Mouse (Mus musculus): ENCODE results near the gene Cfap74. TPM values are rescaled to one million over a fixed set of nuclear protein-coding genes. Genes with fewer than 3 reads are reported as not detected.

The Cfap74 gene
- polyA plus RNA-seq, 1 experiment from 2014 or later, result 4.2 TPM

GRCm38 (mm10) chr4:155458575-155458974 is 49.6 kb downstream of the Cfap74 start:
- no peaks in the 10 kb centered on the region for H3K36me3 ChIP-seq (ENCODE audit: control insufficient read depth, insufficient read depth)
- no peaks in the 10 kb centered on the region for H3K27me3 ChIP-seq (replicated peaks; ENCODE audit: control insufficient read depth, insufficient read depth, low read length)
- no peak for ATAC-seq
- no peak overlapping the region for H3K4me2 ChIP-seq (ENCODE audit: low read length)
- no peak overlapping the region for H3K4me3 ChIP-seq (replicated peaks; ENCODE audit: low read length)
- no peaks in the 10 kb centered on the region for H3K9me3 ChIP-seq (ENCODE audit: control insufficient read depth, low read length)
- 86% methylated on average over 5 of the region's 5 CpGs for WGBS
- no peak overlapping the region for H3K27ac ChIP-seq (ENCODE audit: low read length)
- H3K9ac ChIP-seq (replicated peaks; ENCODE audit: low read depth, low read length), result no peak overlapping the region
- H3K4me1 ChIP-seq (replicated peaks; ENCODE audit: control insufficient read depth, insufficient read depth, low read length), result no peaks in the 10 kb centered on the region

GRCm38 (mm10) chr4:155463050-155463449 is 54.1 kb downstream of the Cfap74 start:
- no peak overlapping the region for H3K27ac ChIP-seq (ENCODE audit: low read length)
- no peaks in the 10 kb centered on the region for H3K27me3 ChIP-seq (replicated peaks; ENCODE audit: control insufficient read depth, insufficient read depth, low read length)
- H3K9ac ChIP-seq (replicated peaks; ENCODE audit: low read depth, low read length), result no peak overlapping the region
- WGBS, result 84% methylated on average over 13 of the region's 13 CpGs
- no peaks in the 10 kb centered on the region for H3K36me3 ChIP-seq (ENCODE audit: control insufficient read depth, insufficient read depth)
- no peak overlapping the region for H3K4me2 ChIP-seq (ENCODE audit: low read length)
- no peaks in the 10 kb centered on the region for H3K9me3 ChIP-seq (ENCODE audit: control insufficient read depth, low read length)
- no peak overlapping the region for H3K4me3 ChIP-seq (replicated peaks; ENCODE audit: low read length)
- no peak for ATAC-seq
- no peaks in the 10 kb centered on the region for H3K4me1 ChIP-seq (replicated peaks; ENCODE audit: control insufficient read depth, insufficient read depth, low read length)

- Histone ChIP-seq H3K36me3 (ENCODE audit: control insufficient read depth, insufficient read depth) (no peaks in the 10 kb centered on the region), H3K4me2 (ENCODE audit: low read length) (no peak overlapping the region), H3K27ac (ENCODE audit: low read length) (no peak overlapping the region), H3K9me3 (ENCODE audit: control insufficient read depth, low read length) (no peaks in the 10 kb centered on the region), H3K4me3 (replicated peaks; ENCODE audit: low read length) (no peak overlapping the region), H3K9ac (replicated peaks; ENCODE audit: low read depth, low read length) (no peak overlapping the region), H3K4me1 (replicated peaks; ENCODE audit: control insufficient read depth, insufficient read depth, low read length) (no peaks in the 10 kb centered on the region), H3K27me3 (replicated peaks; ENCODE audit: control insufficient read depth, insufficient read depth, low read length) (no peaks in the 10 kb centered on the region)
- 78% methylated on average over 6 of the region's 6 CpGs for WGBS
- ATAC-seq, result no peak
These were observed 54.6 kb downstream of the Cfap74 start for GRCm38 (mm10) chr4:155463611-155464010.

- no peaks in the 10 kb centered on the region for H3K9me3 ChIP-seq (ENCODE audit: control insufficient read depth, low read length)
- H3K4me2 ChIP-seq (ENCODE audit: low read length), result no peak overlapping the region
- peaks cover 2% of the 10 kb centered on the region; the same call in 1 of the 2 replicates for H3K4me1 ChIP-seq (replicated peaks; ENCODE audit: control insufficient read depth, insufficient read depth, low read length)
- H3K9ac ChIP-seq (replicated peaks; ENCODE audit: low read depth, low read length), result no peak overlapping the region
- no peaks in the 10 kb centered on the region for H3K27me3 ChIP-seq (replicated peaks; ENCODE audit: control insufficient read depth, insufficient read depth, low read length)
- no peak for ATAC-seq
- no peak overlapping the region for H3K27ac ChIP-seq (ENCODE audit: low read length)
- no peak overlapping the region for H3K4me3 ChIP-seq (replicated peaks; ENCODE audit: low read length)
- WGBS, result 81% methylated on average over 4 of the region's 4 CpGs
- H3K36me3 ChIP-seq (ENCODE audit: control insufficient read depth, insufficient read depth), result no peaks in the 10 kb centered on the region
These were observed 55.1 kb downstream of the Cfap74 start for GRCm38 (mm10) chr4:155464061-155464460.

GRCm38 (mm10) chr4:155465607-155466006 is 56.6 kb downstream of the Cfap74 start:
- peaks cover 3% of the 10 kb centered on the region; the same call in 1 of the 2 replicates for H3K4me1 ChIP-seq (replicated peaks; ENCODE audit: control insufficient read depth, insufficient read depth, low read length)
- no peak overlapping the region for H3K27ac ChIP-seq (ENCODE audit: low read length)
- 0 out of 2 replicates have a peak, but pooled peaks cover 2% of the 10 kb centered on the region for H3K27me3 ChIP-seq (replicated peaks; ENCODE audit: control insufficient read depth, insufficient read depth, low read length)
- H3K9ac ChIP-seq (replicated peaks; ENCODE audit: low read depth, low read length), result no peak overlapping the region
- 83% methylated on average over 6 of the region's 6 CpGs for WGBS
- ATAC-seq, result no peak
- H3K9me3 ChIP-seq (ENCODE audit: control insufficient read depth, low read length), result no peaks in the 10 kb centered on the region
- no peaks in the 10 kb centered on the region for H3K36me3 ChIP-seq (ENCODE audit: control insufficient read depth, insufficient read depth)
- no peak overlapping the region for H3K4me3 ChIP-seq (replicated peaks; ENCODE audit: low read length)
- H3K4me2 ChIP-seq (ENCODE audit: low read length), result no peak overlapping the region

GRCm38 (mm10) chr4:155466080-155466479 is 57.1 kb downstream of the Cfap74 start:
- 86% methylated on average over 5 of the region's 5 CpGs for WGBS
- H3K36me3 ChIP-seq (ENCODE audit: control insufficient read depth, insufficient read depth), result no peaks in the 10 kb centered on the region
- no peaks in the 10 kb centered on the region for H3K9me3 ChIP-seq (ENCODE audit: control insufficient read depth, low read length)
- no peak overlapping the region for H3K27ac ChIP-seq (ENCODE audit: low read length)
- H3K4me1 ChIP-seq (replicated peaks; ENCODE audit: control insufficient read depth, insufficient read depth, low read length), result peaks cover 3% of the 10 kb centered on the region; the same call in 1 of the 2 replicates
- H3K27me3 ChIP-seq (replicated peaks; ENCODE audit: control insufficient read depth, insufficient read depth, low read length), result 0 out of 2 replicates have a peak, but pooled peaks cover 2% of the 10 kb centered on the region
- no peak for ATAC-seq
- H3K4me2 ChIP-seq (ENCODE audit: low read length), result no peak overlapping the region
- H3K9ac ChIP-seq (replicated peaks; ENCODE audit: low read depth, low read length), result no peak overlapping the region
- no peak overlapping the region for H3K4me3 ChIP-seq (replicated peaks; ENCODE audit: low read length)

GRCm38 (mm10) chr4:155467237-155468010 is 58.4 kb downstream of the Cfap74 start:
- 82% methylated on average over 13 of the region's 13 CpGs for WGBS
- Histone ChIP-seq H3K4me2 (ENCODE audit: low read length) (no peak overlapping the region), H3K4me3 (replicated peaks; ENCODE audit: low read length) (no peak overlapping the region), H3K9me3 (ENCODE audit: control insufficient read depth, low read length) (no peaks in the 10 kb centered on the region), H3K27ac (ENCODE audit: low read length) (no peak overlapping the region), H3K9ac (replicated peaks; ENCODE audit: low read depth, low read length) (no peak overlapping the region), H3K27me3 (replicated peaks; ENCODE audit: control insufficient read depth, insufficient read depth, low read length) (0 out of 2 replicates have a peak, but pooled peaks cover 2% of the 10 kb centered on the region), H3K4me1 (replicated peaks; ENCODE audit: control insufficient read depth, insufficient read depth, low read length) (peaks cover 3% of the 10 kb centered on the region; the same call in 1 of the 2 replicates), H3K36me3 (ENCODE audit: control insufficient read depth, insufficient read depth) (no peaks in the 10 kb centered on the region)
- ATAC-seq, result no peak

- Histone ChIP-seq H3K9ac (replicated peaks; ENCODE audit: low read depth, low read length) (no peak within 1 kb of the TSS; the same call in 1 of the 2 replicates), H3K27ac (ENCODE audit: low read length) (no peak within 1 kb of the TSS), H3K9me3 (ENCODE audit: control insufficient read depth, low read length) (no peaks in the 10 kb centered on the region), H3K4me1 (replicated peaks; ENCODE audit: control insufficient read depth, insufficient read depth, low read length) (peaks cover 3% of the 10 kb centered on the region; the same call in 1 of the 2 replicates), H3K27me3 (replicated peaks; ENCODE audit: control insufficient read depth, insufficient read depth, low read length) (0 out of 2 replicates have a peak, but pooled peaks cover 2% of the 10 kb centered on the region), H3K4me2 (ENCODE audit: low read length) (peak within 1 kb of the TSS; percentile 27), H3K36me3 (ENCODE audit: control insufficient read depth, insufficient read depth) (no peaks in the 10 kb centered on the region), H3K4me3 (replicated peaks; ENCODE audit: low read length) (no peak within 1 kb of the TSS)
- no peak for ATAC-seq
- 9% methylated on average over 21 of the region's 21 CpGs for WGBS
These were observed 60.0 kb downstream of the Cfap74 start, which contains the start of gene Tmem52 for GRCm38 (mm10) chr4:155468952-155469351. Tmem52 (plus strand) TSS chr4:155469114.

- Histone ChIP-seq H3K27me3 (replicated peaks; ENCODE audit: control insufficient read depth, insufficient read depth, low read length) (0 out of 2 replicates have a peak, but pooled peaks cover 2% of the 10 kb centered on the region), H3K4me1 (replicated peaks; ENCODE audit: control insufficient read depth, insufficient read depth, low read length) (peaks cover 3% of the 10 kb centered on the region; the same call in 1 of the 2 replicates), H3K4me2 (ENCODE audit: low read length) (no peak overlapping the region), H3K27ac (ENCODE audit: low read length) (no peak overlapping the region), H3K9me3 (ENCODE audit: control insufficient read depth, low read length) (no peaks in the 10 kb centered on the region), H3K36me3 (ENCODE audit: control insufficient read depth, insufficient read depth) (no peaks in the 10 kb centered on the region), H3K9ac (replicated peaks; ENCODE audit: low read depth, low read length) (no peak overlapping the region), H3K4me3 (replicated peaks; ENCODE audit: low read length) (no peak overlapping the region)
- no peak for ATAC-seq
- 82% methylated on average over 18 of the region's 18 CpGs for WGBS
These were observed 60.7 kb downstream of the Cfap74 start for GRCm38 (mm10) chr4:155469590-155470262.
